Mouse (Mus musculus) kidney, embryonic 16.5 days (tissue): Measurements from ENCODE around the gene Gm4969. TPM values are rescaled to one million over a fixed set of nuclear protein-coding genes. Genes with fewer than 3 reads are reported as not detected.
A peak's percentile ranks its signal among the peaks of the same experiment; 100 is the strongest.

ENCODE experiments used
- ATAC-seq: fragments of 200-750 bp; cut with Nextera tagmentation; 2 replicates; pipeline ENCODE4 v1.8.0; 2017; ENCODE audit warnings: moderate TSS enrichment; ENCODE audit not compliant: low FRiP score, low TSS enrichment
- H3K27ac ChIP-seq: fragments of 300-500 bp; sonication (generic); 2 replicates; pipeline ENCODE4 v1.5.1; 2014; ENCODE audit warnings: low read length
- H3K27me3 ChIP-seq: fragments of 300-500 bp; sonication (generic); 2 replicates; pipeline ENCODE4 v1.6.1; 2014; ENCODE audit warnings: low read length, control low read depth, mixed read lengths; ENCODE audit not compliant: insufficient read depth
- H3K36me3 ChIP-seq: fragments of 300-500 bp; sonication (generic); 2 replicates; pipeline ENCODE4 v1.6.1; 2014; ENCODE audit warnings: low read length, control low read depth, mixed read lengths; ENCODE audit not compliant: insufficient read depth
- H3K4me1 ChIP-seq: fragments of 300-500 bp; sonication (generic); 2 replicates; pipeline ENCODE4 v1.6.1; 2014; ENCODE audit warnings: low read length, control low read depth, mixed read lengths; ENCODE audit not compliant: insufficient read depth
- H3K4me2 ChIP-seq: fragments of 300-500 bp; sonication (generic); replicated peaks from 2 replicates; pipeline ENCODE4 v1.6.1; 2014; ENCODE audit warnings: low read depth, low read length
- H3K4me3 ChIP-seq: fragments of 300-500 bp; sonication (generic); 2 replicates; pipeline ENCODE4 v1.5.1; 2014; ENCODE audit warnings: mild to moderate bottlenecking, low read length
- H3K9ac ChIP-seq: fragments of 300-500 bp; sonication (generic); replicated peaks from 2 replicates; pipeline ENCODE4 v1.6.1; 2014; ENCODE audit warnings: low read length
- H3K9me3 ChIP-seq: fragments of 300-500 bp; sonication (generic); 2 replicates; pipeline ENCODE4 v1.6.1; 2016; ENCODE audit warnings: low read length, control low read depth
- WGBS: fragments of 180-500 bp; shearing (Covaris S2); extraction: QIAGEN DNeasy Blood & Tissue Kit; methylation state at CpG from one replicate; pipeline ENCODE4 v1.1.7; 2014; 5-methylcytosine and 5-hydroxymethylcytosine counted together
- polyA plus RNA-seq: library from polyadenylated mRNA; unstranded; fragments of >200 nt; fragmentation: Nextera tagmentation; extraction: Ambion mirVana; gene quantifications from 2 replicates; pipeline ENCODE4 v1.2.1, GENCODE M21; 2015

Gene Gm4969
- polyA plus RNA-seq, 1 experiment from 2014 or later: 3.2 TPM

DNA sequence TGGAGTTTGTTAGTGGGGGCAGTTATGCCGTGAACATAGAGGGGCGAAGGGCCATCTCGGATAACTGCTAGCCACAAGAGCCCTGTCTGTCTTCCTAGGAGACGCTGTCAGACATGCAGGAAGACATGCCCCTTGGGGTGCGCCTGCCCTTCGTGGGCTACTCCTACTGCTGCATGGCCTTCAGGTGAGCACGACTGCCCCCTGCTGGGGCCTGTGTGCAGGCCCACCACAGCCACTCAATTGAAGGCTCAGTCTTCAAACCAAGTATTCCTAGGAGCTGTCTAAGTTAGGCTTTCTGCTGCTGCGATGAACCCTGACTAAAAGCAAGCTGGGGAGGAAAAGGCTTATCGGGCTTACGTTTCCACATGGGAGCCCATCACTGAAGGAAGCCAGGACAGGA, 29.4 kb downstream of the Gm4969 start:
- H3K36me3 ChIP-seq: peaks cover 8% of the 10 kb centered on the region; the same call in 1 of the 2 replicates
- WGBS: 34% methylated on average over 10 of the region's 10 CpGs
- H3K9ac ChIP-seq: no peak overlapping the region
- no peak for ATAC-seq
- H3K27me3 ChIP-seq: no peaks in the 10 kb centered on the region
- no peak overlapping the region for H3K4me2 ChIP-seq
- no peaks in the 10 kb centered on the region for H3K9me3 ChIP-seq
- H3K4me1 ChIP-seq: peaks cover 46% of the 10 kb centered on the region
- H3K4me3 ChIP-seq: no peak overlapping the region
- H3K27ac ChIP-seq: no peak overlapping the region

DNA sequence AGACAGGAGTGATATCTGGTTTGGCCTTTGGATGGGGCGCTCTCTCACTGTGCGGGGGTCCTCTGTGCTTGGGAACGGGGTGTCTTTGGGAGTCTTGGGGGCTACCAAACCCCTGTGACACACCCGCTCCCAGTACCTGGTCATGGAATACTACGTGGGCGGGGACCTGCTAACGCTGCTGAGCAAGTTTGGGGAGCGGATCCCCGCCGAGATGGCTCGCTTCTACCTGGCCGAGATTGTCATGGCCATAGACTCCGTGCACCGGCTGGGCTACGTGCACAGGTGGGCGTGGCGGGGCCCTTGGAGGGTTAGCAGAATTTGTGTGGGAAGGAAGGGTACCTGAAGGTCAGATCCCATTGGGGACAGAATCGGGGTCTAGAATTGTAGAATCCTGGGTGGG, 31.4 kb downstream of the Gm4969 start:
- ATAC-seq: no peak

DNA sequence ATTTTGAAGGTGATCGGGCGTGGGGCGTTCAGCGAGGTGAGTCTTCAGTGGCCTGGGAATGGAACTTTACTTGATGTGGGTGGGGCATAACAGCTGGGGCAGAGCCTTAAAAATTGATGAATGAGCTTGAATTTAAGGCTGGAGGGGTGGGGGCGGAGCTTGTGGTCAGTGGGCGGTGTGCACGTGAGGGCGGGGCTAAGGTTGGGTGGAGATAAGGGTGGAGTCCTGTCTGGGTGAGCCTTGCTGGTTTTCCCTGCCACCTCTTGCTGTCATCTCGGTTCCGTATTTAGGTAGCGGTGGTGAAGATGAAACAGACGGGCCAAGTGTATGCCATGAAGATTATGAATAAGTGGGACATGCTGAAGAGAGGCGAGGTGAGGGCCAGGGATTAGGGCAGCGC, 32.1 kb downstream of the Gm4969 start:
- peak; percentile 32 for ATAC-seq
- 10% methylated on average over 14 of the region's 14 CpGs for WGBS
- Histone ChIP-seq H3K9me3 (no peaks in the 10 kb centered on the region), H3K4me1 (peaks cover 49% of the 10 kb centered on the region), H3K4me2 (peak overlapping the region; percentile 50), H3K4me3 (peak overlapping the region; percentile 20), H3K27ac (no peak overlapping the region), H3K9ac (no peak overlapping the region), H3K27me3 (no peaks in the 10 kb centered on the region), H3K36me3 (peaks cover 24% of the 10 kb centered on the region)

More for the DNA sequence above, 31.4 kb downstream of the Gm4969 start:
- no peaks in the 10 kb centered on the region for H3K9me3 ChIP-seq
- peaks cover 49% of the 10 kb centered on the region for H3K4me1 ChIP-seq
- no peak overlapping the region for H3K4me3 ChIP-seq
- no peaks in the 10 kb centered on the region for H3K27me3 ChIP-seq
- no peak overlapping the region for H3K9ac ChIP-seq
- H3K36me3 ChIP-seq: peaks cover 17% of the 10 kb centered on the region
- H3K4me2 ChIP-seq: no peak overlapping the region
- no peak overlapping the region for H3K27ac ChIP-seq
- 66% methylated on average over 18 of the region's 18 CpGs for WGBS

DNA sequence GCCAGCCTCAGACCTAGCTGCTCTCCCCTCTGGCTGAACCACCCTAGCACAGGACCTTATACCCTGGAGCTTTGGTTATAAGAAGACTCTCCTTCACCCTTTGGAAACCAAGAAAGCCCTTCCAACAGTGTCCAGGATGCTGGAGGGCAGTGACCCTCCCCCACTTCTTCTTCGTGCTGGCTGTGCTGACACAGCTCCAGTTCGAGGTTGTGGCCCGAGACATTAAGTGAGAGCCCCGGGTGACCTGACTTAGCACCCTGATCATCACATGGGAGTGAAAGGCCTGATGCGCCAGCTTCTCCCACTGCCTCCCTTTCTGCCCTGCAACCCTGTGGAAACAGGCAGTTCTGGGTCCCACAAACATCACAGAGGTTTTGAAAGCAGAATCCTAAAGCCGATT, 32.7 kb downstream of the Gm4969 start:
- Histone ChIP-seq H3K9ac (0 out of 2 replicates have a peak overlapping the region, but pooled peaks have one; percentile 33), H3K9me3 (no peaks in the 10 kb centered on the region), H3K4me3 (peak overlapping the region; percentile 20), H3K27me3 (no peaks in the 10 kb centered on the region), H3K27ac (peak overlapping the region; percentile 59; the same call in 1 of the 2 replicates), H3K4me2 (peak overlapping the region; percentile 50), H3K4me1 (peaks cover 49% of the 10 kb centered on the region), H3K36me3 (peaks cover 29% of the 10 kb centered on the region)
- ATAC-seq: no peak
- WGBS: 6% methylated on average over 6 of the region's 6 CpGs

DNA sequence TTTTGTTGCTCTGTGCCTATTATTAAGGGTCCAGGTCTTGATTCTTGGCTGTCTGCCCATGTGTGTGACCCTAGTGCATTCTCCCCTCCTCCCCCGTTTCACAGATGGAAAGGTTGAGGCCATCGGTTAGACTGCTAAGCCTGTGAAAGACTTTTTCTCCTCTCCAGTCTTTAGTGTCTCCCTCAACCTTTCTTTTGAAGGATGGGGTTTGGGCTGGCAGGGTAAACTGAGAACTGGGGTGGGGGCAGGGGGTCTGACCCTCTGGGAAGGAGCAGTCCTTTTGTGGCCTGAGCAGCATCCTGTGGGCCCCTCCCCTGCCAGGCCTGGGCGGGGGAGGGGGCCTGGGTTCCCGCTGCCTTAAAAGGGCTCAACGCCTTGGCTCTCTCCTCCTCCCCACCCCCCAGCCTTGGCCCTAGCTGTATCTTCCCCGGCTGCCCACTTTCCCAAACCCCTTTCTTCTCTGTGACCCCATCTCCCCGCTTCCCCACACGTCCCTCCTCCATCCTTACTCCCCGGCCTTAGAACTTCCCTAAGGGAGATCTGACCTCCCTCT, 33.2 kb downstream of the Gm4969 start:
- H3K27ac ChIP-seq: peak overlapping the region; percentile 59; the same call in 1 of the 2 replicates
- peak overlapping the region; percentile 42 for H3K4me3 ChIP-seq
- peaks cover 34% of the 10 kb centered on the region for H3K36me3 ChIP-seq
- H3K27me3 ChIP-seq: no peaks in the 10 kb centered on the region
- peak overlapping the region; percentile 50 for H3K4me2 ChIP-seq
- H3K9me3 ChIP-seq: no peaks in the 10 kb centered on the region
- WGBS: 15% methylated on average over 9 of the region's 9 CpGs
- H3K4me1 ChIP-seq: peaks cover 49% of the 10 kb centered on the region
- ATAC-seq: no peak
- peak overlapping the region; percentile 33; the same call in 1 of the 2 replicates for H3K9ac ChIP-seq

DNA sequence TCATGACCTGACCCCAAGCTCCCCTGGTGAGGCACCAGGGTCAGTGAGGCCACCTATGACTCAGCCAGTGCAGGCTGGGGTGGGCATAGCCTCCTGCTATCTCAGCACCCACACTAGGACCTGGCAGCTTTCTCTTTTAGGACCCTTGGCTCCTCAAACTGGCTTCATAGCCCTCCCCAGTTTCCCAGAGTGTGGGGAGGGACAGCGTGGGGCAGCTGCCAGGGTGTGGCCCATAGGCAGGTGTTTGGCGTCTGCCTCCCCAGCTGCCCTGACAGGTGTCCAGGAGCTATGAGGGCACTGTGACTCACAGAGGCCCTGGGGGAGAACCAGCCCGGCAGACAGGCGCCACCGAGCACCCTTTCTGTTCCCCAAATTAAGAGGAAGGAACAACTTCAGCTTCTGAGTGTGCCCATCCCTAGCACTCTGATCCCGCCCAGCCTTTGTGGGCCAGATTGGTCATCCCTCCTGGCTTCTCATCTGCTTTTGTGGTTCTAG, 33.8 kb downstream of the Gm4969 start:
- Histone ChIP-seq H3K9me3 (no peaks in the 10 kb centered on the region), H3K27ac (peak overlapping the region; percentile 59; the same call in 1 of the 2 replicates), H3K9ac (peak overlapping the region; percentile 50), H3K4me2 (peak overlapping the region; percentile 50), H3K4me1 (peaks cover 49% of the 10 kb centered on the region), H3K27me3 (no peaks in the 10 kb centered on the region), H3K4me3 (peak overlapping the region; percentile 42), H3K36me3 (peaks cover 37% of the 10 kb centered on the region)
- WGBS: 56% methylated on average over 6 of the region's 6 CpGs
- ATAC-seq: no peak

DNA sequence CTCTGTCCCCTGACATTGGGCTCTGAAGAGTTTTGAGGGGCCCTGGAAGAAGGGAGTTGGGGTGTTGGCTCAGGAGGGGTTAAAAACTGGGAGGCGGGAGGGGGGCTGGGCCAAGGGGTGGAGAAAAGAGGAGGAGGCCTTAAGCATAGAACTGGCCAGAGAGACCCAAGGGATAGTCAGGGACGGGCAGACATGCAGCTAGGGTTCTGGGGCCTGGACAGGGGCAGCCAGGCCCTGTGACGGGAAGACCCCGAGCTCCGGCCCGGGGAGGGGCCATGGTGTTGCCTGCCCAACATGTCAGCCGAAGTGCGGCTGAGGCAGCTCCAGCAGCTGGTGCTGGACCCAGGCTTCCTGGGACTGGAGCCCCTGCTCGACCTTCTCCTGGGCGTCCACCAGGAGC, 34.5 kb downstream of the Gm4969 start, which contains the start of gene Dmpk:
TSS of gene Dmpk (plus strand) at position 149 of the 400 bp plus-strand sequence.
- Histone ChIP-seq H3K36me3 (peaks cover 41% of the 10 kb centered on the region), H3K27ac (peak within 1 kb of the TSS; percentile 59; the same call in 1 of the 2 replicates), H3K4me2 (peak within 1 kb of the TSS; percentile 50), H3K4me3 (peak within 1 kb of the TSS; percentile 42), H3K27me3 (no peaks in the 10 kb centered on the region), H3K9me3 (no peaks in the 10 kb centered on the region), H3K9ac (peak within 1 kb of the TSS; percentile 50), H3K4me1 (peaks cover 49% of the 10 kb centered on the region)
- WGBS: 26% methylated on average over 10 of the region's 10 CpGs
- ATAC-seq: peak; percentile 65

DNA sequence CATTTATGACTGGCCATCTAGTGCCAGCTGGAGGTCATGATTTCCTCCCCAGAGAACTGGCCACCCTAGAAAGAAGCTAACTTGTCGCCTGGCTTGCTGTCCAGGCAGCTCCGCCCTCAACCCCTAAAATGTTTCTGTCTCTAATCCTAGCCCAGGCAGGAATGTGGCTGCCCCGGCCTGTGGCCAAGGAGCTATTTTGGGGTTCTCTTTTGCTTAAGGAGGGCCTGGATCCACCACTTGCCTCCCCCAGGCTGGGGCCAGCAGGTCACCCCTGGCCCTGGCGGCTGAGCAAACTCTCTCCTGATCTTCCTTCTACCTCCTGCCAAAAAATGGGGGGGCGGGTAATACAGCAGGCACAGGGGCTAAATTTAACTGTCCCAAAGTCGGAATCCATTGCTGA, 35.1 kb downstream of the Gm4969 start:
- H3K9me3 ChIP-seq: no peaks in the 10 kb centered on the region
- H3K4me3 ChIP-seq: no peak overlapping the region
- H3K4me2 ChIP-seq: peak overlapping the region; percentile 50
- peak overlapping the region; percentile 57; the same call in 1 of the 2 replicates for H3K27ac ChIP-seq
- 46% methylated on average over 6 of the region's 6 CpGs for WGBS
- peaks cover 44% of the 10 kb centered on the region for H3K36me3 ChIP-seq
- no peaks in the 10 kb centered on the region for H3K27me3 ChIP-seq
- H3K4me1 ChIP-seq: peaks cover 52% of the 10 kb centered on the region
- no peak overlapping the region for H3K9ac ChIP-seq
- ATAC-seq: no peak

DNA sequence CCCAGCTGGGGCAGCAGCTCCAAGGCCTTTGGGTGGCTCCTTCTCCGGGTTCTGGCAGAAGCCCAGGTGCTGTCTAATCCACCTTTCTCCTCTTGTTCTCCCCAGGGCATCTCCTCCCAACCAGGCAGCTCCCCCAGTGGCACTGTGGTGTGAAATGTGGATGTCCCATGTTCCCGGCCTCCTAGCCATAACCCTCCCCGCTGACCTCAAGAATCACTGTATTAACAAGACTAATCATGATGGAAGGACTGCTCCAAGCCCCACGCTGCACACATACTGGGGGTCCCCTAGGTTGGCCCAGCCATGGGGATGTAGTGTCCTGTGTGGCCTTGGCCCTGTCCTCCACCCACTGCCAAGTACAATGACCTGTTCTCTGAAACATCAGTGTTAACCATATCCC, 36.0 kb downstream of the Gm4969 start:
- WGBS: 81% methylated on average over 4 of the region's 4 CpGs
- H3K27ac ChIP-seq: no peak overlapping the region
- peaks cover 61% of the 10 kb centered on the region for H3K4me1 ChIP-seq
- no peaks in the 10 kb centered on the region for H3K9me3 ChIP-seq
- H3K4me3 ChIP-seq: no peak overlapping the region
- H3K9ac ChIP-seq: 0 out of 2 replicates have a peak overlapping the region, but pooled peaks have one; percentile 1
- H3K36me3 ChIP-seq: peaks cover 43% of the 10 kb centered on the region
- ATAC-seq: no peak
- no peaks in the 10 kb centered on the region for H3K27me3 ChIP-seq
- no peak overlapping the region for H3K4me2 ChIP-seq

DNA sequence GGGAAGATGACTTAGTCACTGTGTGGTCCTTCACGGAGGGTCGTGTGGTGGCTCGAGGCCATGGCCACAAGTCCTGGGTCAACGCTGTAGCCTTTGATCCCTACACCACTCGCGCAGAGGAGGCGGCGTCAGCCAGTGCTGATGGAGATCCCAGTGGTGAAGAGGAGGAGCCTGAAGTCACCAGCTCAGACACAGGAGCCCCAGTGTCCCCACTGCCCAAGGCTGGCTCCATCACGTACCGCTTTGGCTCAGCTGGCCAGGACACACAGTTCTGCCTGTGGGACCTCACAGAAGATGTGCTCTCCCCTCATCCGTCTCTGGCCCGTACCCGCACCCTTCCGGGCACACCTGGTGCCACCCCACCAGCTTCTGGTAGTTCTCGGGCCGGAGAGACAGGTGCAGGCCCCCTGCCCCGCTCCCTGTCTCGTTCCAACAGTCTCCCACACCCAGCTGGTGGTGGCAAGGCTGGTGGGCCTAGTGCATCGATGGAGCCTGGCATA, 37.7 kb downstream of the Gm4969 start:
- no peak for ATAC-seq

More for the DNA sequence above, 37.7 kb downstream of the Gm4969 start:
- WGBS: 86% methylated on average over 19 of the region's 19 CpGs
- H3K27me3 ChIP-seq: no peaks in the 10 kb centered on the region
- peaks cover 59% of the 10 kb centered on the region for H3K4me1 ChIP-seq
- H3K27ac ChIP-seq: no peak overlapping the region
- peaks cover 43% of the 10 kb centered on the region for H3K36me3 ChIP-seq
- H3K4me3 ChIP-seq: no peak overlapping the region
- H3K4me2 ChIP-seq: no peak overlapping the region
- no peaks in the 10 kb centered on the region for H3K9me3 ChIP-seq
- H3K9ac ChIP-seq: no peak overlapping the region
